Mouse (Mus musculus): ENCODE data around the gene Them7. TPM values are rescaled to one million over a fixed set of nuclear protein-coding genes. Genes with fewer than 3 reads are reported as not detected.
A peak's percentile ranks its signal among the peaks of the same experiment; 100 is the strongest.

Them7 gene
- total and polyA plus RNA-seq, 2 experiments from 2014 or later = 0.59 TPM; not detected in 1

GRCm38 (mm10) chr2:105244733-105245132 is 20.6 kb downstream of the Them7 start:
- no peaks in the 10 kb centered on the region for H3K27me3 ChIP-seq (ENCODE audit: control insufficient read depth, insufficient read depth, low read length)
- H3K4me3 ChIP-seq (ENCODE audit: low read depth, low read length) = no peak overlapping the region
- H3K27ac ChIP-seq (ENCODE audit: low read depth) = no peak overlapping the region
- DNase-seq (ENCODE audit: low spot score) = no peak
- H3K4me1 ChIP-seq (ENCODE audit: control insufficient read depth, insufficient read depth) = no peaks in the 10 kb centered on the region
- H3K36me3 ChIP-seq (replicated peaks; ENCODE audit: control insufficient read depth, insufficient read depth, low read length) = no peaks in the 10 kb centered on the region
- H3K9ac ChIP-seq (replicated peaks; ENCODE audit: low read depth, low read length) = no peak overlapping the region
- ATAC-seq (ENCODE audit: insufficient read depth, low read depth) = no peak
- no peak overlapping the region for H3K4me2 ChIP-seq (ENCODE audit: low read depth, low read length)
- TF ChIP-seq EP300 (IDR thresholded peaks at IDR 0.05; ENCODE audit: low read depth) (no peak), CTCF (IDR thresholded peaks at IDR 0.05; ENCODE audit: low read depth) (no peak)
- H3K9me3 ChIP-seq (replicated peaks; ENCODE audit: control insufficient read depth, low read length) = no peaks in the 10 kb centered on the region
- WGBS = 54% methylated on average over 13 of the region's 13 CpGs

- H3K4me1 ChIP-seq (ENCODE audit: control insufficient read depth, insufficient read depth) = no peaks in the 10 kb centered on the region
- TF ChIP-seq CTCF (IDR thresholded peaks at IDR 0.05; ENCODE audit: low read depth) (no peak), EP300 (IDR thresholded peaks at IDR 0.05; ENCODE audit: low read depth) (no peak)
- no peak overlapping the region for H3K9ac ChIP-seq (replicated peaks; ENCODE audit: low read depth, low read length)
- no peak overlapping the region for H3K4me2 ChIP-seq (ENCODE audit: low read depth, low read length)
- no peaks in the 10 kb centered on the region for H3K36me3 ChIP-seq (replicated peaks; ENCODE audit: control insufficient read depth, insufficient read depth, low read length)
- H3K4me3 ChIP-seq (ENCODE audit: low read depth, low read length) = no peak overlapping the region
- ATAC-seq (ENCODE audit: insufficient read depth, low read depth) = no peak
- H3K27me3 ChIP-seq (ENCODE audit: control insufficient read depth, insufficient read depth, low read length) = no peaks in the 10 kb centered on the region
- no peak overlapping the region for H3K27ac ChIP-seq (ENCODE audit: low read depth)
- no peaks in the 10 kb centered on the region for H3K9me3 ChIP-seq (replicated peaks; ENCODE audit: control insufficient read depth, low read length)
- no peak for DNase-seq (ENCODE audit: low spot score)
- WGBS = 45% methylated on average over 3 of the region's 3 CpGs
Observed at GRCm38 (mm10) chr2:105251978-105252377, 27.9 kb downstream of the Them7 start.

GRCm38 (mm10) chr2:105252824-105253223 is 28.7 kb downstream of the Them7 start:
- no peak overlapping the region for H3K9ac ChIP-seq (replicated peaks; ENCODE audit: low read depth, low read length)
- ATAC-seq (ENCODE audit: insufficient read depth, low read depth) = no peak; the same call in 1 of the 2 replicates

GRCm38 (mm10) chr2:105255457-105255856 is 31.3 kb downstream of the Them7 start:
- Histone ChIP-seq H3K9ac (replicated peaks; ENCODE audit: low read depth, low read length) (no peak overlapping the region), H3K27me3 (ENCODE audit: control insufficient read depth, insufficient read depth, low read length) (0 out of 2 replicates have a peak, but pooled peaks cover 3% of the 10 kb centered on the region), H3K36me3 (replicated peaks; ENCODE audit: control insufficient read depth, insufficient read depth, low read length) (no peaks in the 10 kb centered on the region), H3K9me3 (replicated peaks; ENCODE audit: control insufficient read depth, low read length) (no peaks in the 10 kb centered on the region), H3K27ac (ENCODE audit: low read depth) (no peak overlapping the region), H3K4me1 (ENCODE audit: control insufficient read depth, insufficient read depth) (no peaks in the 10 kb centered on the region), H3K4me2 (ENCODE audit: low read depth, low read length) (no peak overlapping the region), H3K4me3 (ENCODE audit: low read depth, low read length) (no peak overlapping the region)
- DNase-seq (ENCODE audit: low spot score) (no peak), ATAC-seq (ENCODE audit: insufficient read depth, low read depth) (no peak)
- TF ChIP-seq EP300 (IDR thresholded peaks at IDR 0.05; ENCODE audit: low read depth) = no peak
- TF ChIP-seq CTCF (IDR thresholded peaks at IDR 0.05; ENCODE audit: low read depth) = no peak
- WGBS = 31% methylated on average over 4 of the region's 4 CpGs

More at GRCm38 (mm10) chr2:105252824-105253223, 28.7 kb downstream of the Them7 start:
- Histone ChIP-seq H3K4me3 (ENCODE audit: low read depth, low read length) (no peak overlapping the region), H3K4me2 (ENCODE audit: low read depth, low read length) (no peak overlapping the region), H3K27ac (ENCODE audit: low read depth) (no peak overlapping the region), H3K9me3 (replicated peaks; ENCODE audit: control insufficient read depth, low read length) (no peaks in the 10 kb centered on the region), H3K4me1 (ENCODE audit: control insufficient read depth, insufficient read depth) (no peaks in the 10 kb centered on the region), H3K36me3 (replicated peaks; ENCODE audit: control insufficient read depth, insufficient read depth, low read length) (no peaks in the 10 kb centered on the region), H3K27me3 (ENCODE audit: control insufficient read depth, insufficient read depth, low read length) (no peaks in the 10 kb centered on the region)
- TF ChIP-seq CTCF (IDR thresholded peaks at IDR 0.05; ENCODE audit: low read depth) (no peak), EP300 (IDR thresholded peaks at IDR 0.05; ENCODE audit: low read depth) (no peak)
- WGBS = 67% methylated on average over 7 of the region's 7 CpGs
- DNase-seq (ENCODE audit: low spot score) = peak; percentile 34

DNA sequence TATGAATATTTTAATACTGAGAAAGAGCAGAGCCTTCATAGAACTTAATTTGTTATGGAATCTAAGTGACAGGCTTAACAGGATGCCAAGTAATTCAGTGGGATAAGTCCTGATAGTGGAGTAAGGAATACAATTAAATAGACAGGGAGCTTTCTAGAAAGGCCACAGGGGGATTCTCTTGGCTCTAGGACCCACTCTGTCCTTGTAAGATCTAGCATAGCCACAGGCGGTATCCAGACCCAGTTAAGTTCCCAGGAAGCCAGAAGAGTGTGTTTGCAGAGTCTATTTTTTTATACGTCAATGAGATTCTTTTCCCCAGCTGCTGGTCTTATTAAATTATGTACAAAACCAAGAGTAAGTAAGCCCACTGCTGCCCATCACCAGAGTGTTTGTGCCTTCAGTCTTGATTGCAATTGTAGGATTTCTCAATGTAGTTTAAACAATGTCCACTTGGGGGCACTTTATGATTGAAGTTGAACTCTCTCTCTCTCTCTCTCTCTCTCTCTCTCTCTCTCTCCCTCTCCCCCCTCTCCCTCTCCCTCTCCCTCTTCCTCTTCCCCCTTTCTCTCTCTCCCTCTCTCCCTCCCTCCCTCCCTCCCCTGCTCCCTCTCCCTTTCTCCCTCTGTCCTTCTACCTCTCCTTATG is 32.4 kb downstream of the Them7 start:
- no peak for DNase-seq (ENCODE audit: low spot score)

GRCm38 (mm10) chr2:105257376-105257775 is 33.3 kb downstream of the Them7 start:
- Histone ChIP-seq H3K27ac (ENCODE audit: low read depth) (no peak overlapping the region), H3K9me3 (replicated peaks; ENCODE audit: control insufficient read depth, low read length) (no peaks in the 10 kb centered on the region), H3K4me2 (ENCODE audit: low read depth, low read length) (no peak overlapping the region), H3K36me3 (replicated peaks; ENCODE audit: control insufficient read depth, insufficient read depth, low read length) (no peaks in the 10 kb centered on the region), H3K4me1 (ENCODE audit: control insufficient read depth, insufficient read depth) (no peaks in the 10 kb centered on the region), H3K27me3 (ENCODE audit: control insufficient read depth, insufficient read depth, low read length) (0 out of 2 replicates have a peak, but pooled peaks cover 3% of the 10 kb centered on the region), H3K9ac (replicated peaks; ENCODE audit: low read depth, low read length) (no peak overlapping the region), H3K4me3 (ENCODE audit: low read depth, low read length) (no peak overlapping the region)
- no peak for ATAC-seq (ENCODE audit: insufficient read depth, low read depth)
- TF ChIP-seq CTCF (IDR thresholded peaks at IDR 0.05; ENCODE audit: low read depth) (no peak), EP300 (IDR thresholded peaks at IDR 0.05; ENCODE audit: low read depth) (no peak)
- no peak for DNase-seq (ENCODE audit: low spot score)
- 47% methylated on average over 2 of the region's 2 CpGs for WGBS

More for the DNA sequence above, 32.4 kb downstream of the Them7 start:
- Histone ChIP-seq H3K9ac (replicated peaks; ENCODE audit: low read depth, low read length) (no peak overlapping the region), H3K36me3 (replicated peaks; ENCODE audit: control insufficient read depth, insufficient read depth, low read length) (no peaks in the 10 kb centered on the region), H3K4me3 (ENCODE audit: low read depth, low read length) (no peak overlapping the region), H3K9me3 (replicated peaks; ENCODE audit: control insufficient read depth, low read length) (no peaks in the 10 kb centered on the region), H3K4me1 (ENCODE audit: control insufficient read depth, insufficient read depth) (no peaks in the 10 kb centered on the region), H3K27me3 (ENCODE audit: control insufficient read depth, insufficient read depth, low read length) (0 out of 2 replicates have a peak, but pooled peaks cover 3% of the 10 kb centered on the region), H3K4me2 (ENCODE audit: low read depth, low read length) (no peak overlapping the region), H3K27ac (ENCODE audit: low read depth) (no peak overlapping the region)
- WGBS = 52% methylated on average over 2 of the region's 2 CpGs
- TF ChIP-seq CTCF (IDR thresholded peaks at IDR 0.05; ENCODE audit: low read depth) = peak; percentile 41
- TF ChIP-seq EP300 (IDR thresholded peaks at IDR 0.05; ENCODE audit: low read depth) = no peak
- ATAC-seq (ENCODE audit: insufficient read depth, low read depth) = no peak

Measured in heart, postnatal 0 days (tissue).